Mouse (Mus musculus) heart, embryonic 11.5 days (tissue): ENCODE measurements around the gene Ranbp6. TPM values are rescaled to one million over a fixed set of nuclear protein-coding genes. Genes with fewer than 3 reads are reported as not detected.
A peak's percentile ranks its signal among the peaks of the same experiment; 100 is the strongest.

Experiments
- ATAC-seq: fragments of 200-750 bp; cut with Nextera tagmentation; replicated peaks from 2 replicates; pipeline ENCODE4 v1.8.0; 2017; ENCODE audit warnings: moderate library complexity; ENCODE audit not compliant: insufficient number of reproducible peaks, low FRiP score, low TSS enrichment
- H3K27ac ChIP-seq: fragments of 300-500 bp; sonication (generic); 2 replicates; pipeline ENCODE4 v1.5.1; 2014; ENCODE audit warnings: mild to moderate bottlenecking, low read depth, low read length
- H3K27me3 ChIP-seq: fragments of 300-500 bp; sonication (generic); 2 replicates; pipeline ENCODE4 v1.6.1; 2014; ENCODE audit warnings: mild to moderate bottlenecking, low read length, mixed read lengths; ENCODE audit not compliant: control insufficient read depth, insufficient read depth
- H3K36me3 ChIP-seq: fragments of 300-500 bp; sonication (generic); 2 replicates; pipeline ENCODE4 v1.6.1; 2014; ENCODE audit warnings: mild to moderate bottlenecking, low read length, moderate library complexity, mixed read lengths; ENCODE audit not compliant: control insufficient read depth, insufficient read depth
- H3K4me1 ChIP-seq: fragments of 300-500 bp; sonication (generic); 2 replicates; pipeline ENCODE4 v1.6.1; 2014; ENCODE audit warnings: low read length; ENCODE audit not compliant: control insufficient read depth, insufficient read depth
- H3K4me2 ChIP-seq: fragments of 300-500 bp; sonication (generic); 2 replicates; pipeline ENCODE4 v1.6.1; 2014; ENCODE audit warnings: mild to moderate bottlenecking, moderate library complexity
- H3K4me3 ChIP-seq: fragments of 300-500 bp; sonication (generic); 2 replicates; pipeline ENCODE4 v1.5.1; 2014; ENCODE audit warnings: low read depth, low read length
- H3K9ac ChIP-seq: fragments of 300-500 bp; sonication (generic); 2 replicates; pipeline ENCODE4 v1.6.1; 2014; ENCODE audit warnings: mild to moderate bottlenecking, low read depth, low read length, moderate library complexity
- H3K9me3 ChIP-seq: fragments of 300-500 bp; sonication (generic); replicated peaks from 2 replicates; pipeline ENCODE4 v1.6.1; 2016; ENCODE audit warnings: low read length; ENCODE audit not compliant: control insufficient read depth
- WGBS: fragments of 180-500 bp; shearing (Covaris S2); extraction: QIAGEN DNeasy Blood & Tissue Kit; methylation state at CpG from one replicate; pipeline ENCODE4 v1.1.7; 2014; ENCODE audit not compliant: insufficient replicate concordance; 5-methylcytosine and 5-hydroxymethylcytosine counted together
- polyA plus RNA-seq: library from polyadenylated mRNA; unstranded; fragments of >200 nt; fragmentation: Nextera tagmentation; extraction: Ambion mirVana; gene quantifications from 2 replicates; pipeline ENCODE4 v1.2.1, GENCODE M21; 2014

Gene Ranbp6
- polyA plus RNA-seq, 1 experiment from 2014 or later: 16.8 TPM

DNA sequence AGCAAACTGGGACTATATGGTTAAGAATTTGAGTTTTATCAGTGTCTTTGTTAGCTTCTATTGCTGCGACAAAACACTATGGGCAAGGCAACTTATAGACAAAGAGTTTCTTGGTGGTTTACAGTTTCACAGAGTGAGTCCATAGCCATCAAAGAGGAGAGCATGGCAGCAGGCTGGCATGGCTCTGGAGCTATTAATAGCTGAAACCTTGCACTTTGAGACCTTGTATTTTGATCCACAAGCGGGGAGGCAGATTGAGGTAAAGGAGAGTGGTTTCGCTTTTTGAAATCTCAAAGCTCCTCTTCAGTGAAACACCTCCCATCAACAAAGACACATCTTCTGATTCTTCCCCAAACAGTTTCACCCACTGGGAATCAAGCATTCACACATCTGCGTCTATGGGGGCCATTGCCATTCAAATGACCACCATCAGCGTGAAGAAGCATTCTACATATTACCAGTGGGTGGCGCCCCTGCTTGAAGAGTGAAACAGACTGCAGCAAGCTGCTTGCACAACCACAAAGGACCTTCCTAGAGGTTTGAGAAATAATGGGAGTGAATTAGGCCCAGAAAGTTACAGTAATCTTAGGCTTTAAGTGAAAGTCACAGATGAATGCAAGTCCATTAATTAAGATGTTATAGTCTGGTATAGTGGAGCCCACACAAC, 11.4 kb upstream of the Ranbp6 start:
- no peaks in the 10 kb centered on the region for H3K36me3 ChIP-seq
- no peaks in the 10 kb centered on the region; the same call in 1 of the 2 replicates for H3K27me3 ChIP-seq
- H3K4me2 ChIP-seq: no peak overlapping the region
- H3K9me3 ChIP-seq: no peaks in the 10 kb centered on the region
- no peaks in the 10 kb centered on the region for H3K4me1 ChIP-seq
- 48% methylated on average over 6 of the region's 6 CpGs for WGBS
- no peak overlapping the region for H3K9ac ChIP-seq
- H3K4me3 ChIP-seq: no peak overlapping the region
- ATAC-seq: no peak
- no peak overlapping the region for H3K27ac ChIP-seq

DNA sequence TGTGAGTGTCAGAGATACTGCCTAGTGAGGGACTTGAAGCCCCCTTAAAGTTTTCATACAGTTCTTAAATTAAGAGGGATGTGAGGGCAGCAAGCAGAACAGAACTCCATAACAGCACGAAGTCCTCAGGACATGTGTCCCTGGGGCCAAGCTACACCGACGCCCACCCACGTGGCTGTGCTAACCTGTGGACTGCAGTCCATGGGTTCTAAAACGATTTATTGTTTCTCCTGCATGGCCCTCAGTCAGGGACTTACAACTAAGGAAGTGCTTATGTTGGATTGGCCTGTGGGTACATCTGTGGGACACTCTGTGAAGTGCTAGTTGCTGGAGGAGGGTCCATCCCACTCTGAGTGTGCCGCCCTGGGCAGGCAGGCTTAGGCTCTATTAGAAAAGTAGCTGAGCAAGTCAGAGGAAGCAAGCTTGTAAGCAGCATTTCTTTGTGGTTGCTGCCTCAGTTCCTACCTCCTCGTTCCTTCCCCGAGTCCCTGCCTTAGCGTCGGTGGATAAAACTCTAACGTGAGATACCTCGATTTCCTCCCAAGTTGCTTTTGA, 10.8 kb upstream of the Ranbp6 start:
- Histone ChIP-seq H3K36me3 (no peaks in the 10 kb centered on the region), H3K4me1 (no peaks in the 10 kb centered on the region), H3K9me3 (no peaks in the 10 kb centered on the region), H3K9ac (no peak overlapping the region), H3K4me3 (no peak overlapping the region), H3K27ac (no peak overlapping the region), H3K4me2 (no peak overlapping the region), H3K27me3 (no peaks in the 10 kb centered on the region)
- no peak for ATAC-seq
- WGBS: 61% methylated on average over 12 of the region's 12 CpGs

DNA sequence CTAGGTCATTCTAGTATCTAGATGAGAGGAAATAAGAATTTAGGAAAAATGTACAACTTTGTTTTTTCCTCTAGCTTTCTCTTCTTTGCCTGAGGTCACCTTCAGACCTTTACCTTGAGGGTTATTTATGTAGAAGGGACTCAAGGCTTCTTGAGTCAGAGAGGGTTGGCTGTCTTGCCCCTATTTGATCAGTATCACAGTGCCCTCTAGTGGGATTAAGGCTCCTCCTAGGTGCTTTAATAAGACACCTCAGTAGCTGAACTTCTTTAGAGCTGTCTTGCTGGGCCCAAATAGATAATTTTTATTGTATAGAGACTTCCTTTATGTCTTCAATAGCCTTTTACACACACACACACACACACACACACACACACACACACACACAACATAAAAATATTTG, 8.2 kb upstream of the Ranbp6 start:
- Histone ChIP-seq H3K4me1 (no peaks in the 10 kb centered on the region), H3K9ac (no peak overlapping the region), H3K27me3 (no peaks in the 10 kb centered on the region), H3K4me2 (no peak overlapping the region), H3K4me3 (no peak overlapping the region), H3K27ac (no peak overlapping the region), H3K36me3 (no peaks in the 10 kb centered on the region), H3K9me3 (no peaks in the 10 kb centered on the region)
- ATAC-seq: no peak

DNA sequence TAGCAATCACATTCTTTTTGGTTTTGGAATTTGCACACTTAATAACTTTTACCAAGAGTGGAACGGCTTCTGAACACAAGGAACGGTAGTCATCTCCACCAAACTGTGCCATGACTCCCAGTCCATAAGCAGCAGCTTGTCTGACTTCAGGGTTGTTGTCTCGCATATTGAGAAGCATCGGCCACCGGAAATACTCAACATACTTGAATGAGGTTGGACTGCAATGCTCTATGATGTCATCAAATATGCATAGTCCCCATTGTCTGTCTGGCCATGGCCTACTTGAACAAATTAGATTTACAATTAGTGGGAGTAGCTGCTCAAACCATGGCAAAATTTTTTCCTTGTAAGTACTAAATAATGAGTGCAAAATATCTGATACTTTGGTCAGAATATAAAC, 2.8 kb downstream of the Ranbp6 start:
- no peaks in the 10 kb centered on the region for H3K27me3 ChIP-seq

DNA sequence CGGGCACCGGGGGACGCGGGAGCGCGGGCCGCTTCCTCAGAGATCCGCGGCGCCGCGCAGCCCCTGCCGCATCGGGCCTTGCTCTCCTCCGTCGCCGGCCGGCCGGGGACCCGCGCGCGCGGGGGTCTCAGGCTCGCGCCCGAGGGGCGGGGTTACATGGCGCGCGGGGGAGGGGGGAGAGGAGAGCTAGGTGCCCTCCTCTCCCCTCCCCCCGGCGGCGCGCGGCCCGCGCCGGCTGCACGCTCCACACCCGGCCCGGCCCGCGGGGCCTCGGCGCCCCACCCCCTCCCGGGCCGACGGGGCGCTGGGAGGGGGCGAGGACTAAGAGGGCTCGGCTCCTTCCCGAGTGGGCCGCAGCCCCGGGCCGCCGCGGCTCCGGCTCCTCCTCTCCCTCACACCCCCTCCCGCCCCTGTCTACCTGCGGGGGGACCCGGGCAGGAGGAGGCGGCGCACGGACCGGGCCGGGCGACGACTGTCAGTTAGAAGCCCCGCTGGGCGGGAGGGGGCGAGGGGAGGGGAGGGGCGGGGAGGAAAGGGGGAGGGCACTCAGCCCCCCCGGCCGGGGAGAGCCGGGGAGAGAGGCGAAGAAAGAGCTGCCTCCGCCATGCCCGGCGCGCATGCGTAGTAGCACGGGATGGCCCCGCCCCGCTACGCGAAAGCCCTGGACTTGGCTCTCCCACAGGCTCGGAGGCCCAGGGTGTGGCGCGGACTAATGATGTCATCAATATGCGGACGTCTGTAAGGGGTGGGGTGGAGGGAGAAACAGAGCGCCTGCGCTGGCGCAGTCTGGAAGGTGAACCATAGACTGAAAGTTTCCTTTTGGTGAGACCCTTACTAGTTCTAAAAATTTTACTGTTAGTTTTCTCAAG, 6.6 kb downstream of the Ranbp6 start, which contains the start of gene 9930021J03Rik:
9930021J03Rik (minus strand) TSS at position 73 of the 869 bp plus-strand sequence.
- Histone ChIP-seq H3K4me2 (peak within 1 kb of the TSS; percentile 75), H3K27me3 (no peaks in the 10 kb centered on the region), H3K4me3 (peak within 1 kb of the TSS; percentile 85), H3K9ac (peak within 1 kb of the TSS; percentile 93), H3K27ac (peak within 1 kb of the TSS; percentile 96), H3K9me3 (no peaks in the 10 kb centered on the region), H3K36me3 (peaks cover 9% of the 10 kb centered on the region), H3K4me1 (peaks cover 6% of the 10 kb centered on the region; the same call in 1 of the 2 replicates)
- peak; percentile 91 for ATAC-seq
- under 1% methylated on average over 53 of the region's 95 CpGs for WGBS

More for the DNA sequence above, 2.8 kb downstream of the Ranbp6 start:
- Histone ChIP-seq H3K27ac (no peak overlapping the region), H3K36me3 (peaks cover 14% of the 10 kb centered on the region), H3K4me1 (peaks cover 8% of the 10 kb centered on the region), H3K9ac (no peak overlapping the region), H3K9me3 (no peaks in the 10 kb centered on the region), H3K4me3 (no peak overlapping the region), H3K4me2 (no peak overlapping the region)
- no peak for ATAC-seq
- 90% methylated on average over 5 of the region's 5 CpGs for WGBS

DNA sequence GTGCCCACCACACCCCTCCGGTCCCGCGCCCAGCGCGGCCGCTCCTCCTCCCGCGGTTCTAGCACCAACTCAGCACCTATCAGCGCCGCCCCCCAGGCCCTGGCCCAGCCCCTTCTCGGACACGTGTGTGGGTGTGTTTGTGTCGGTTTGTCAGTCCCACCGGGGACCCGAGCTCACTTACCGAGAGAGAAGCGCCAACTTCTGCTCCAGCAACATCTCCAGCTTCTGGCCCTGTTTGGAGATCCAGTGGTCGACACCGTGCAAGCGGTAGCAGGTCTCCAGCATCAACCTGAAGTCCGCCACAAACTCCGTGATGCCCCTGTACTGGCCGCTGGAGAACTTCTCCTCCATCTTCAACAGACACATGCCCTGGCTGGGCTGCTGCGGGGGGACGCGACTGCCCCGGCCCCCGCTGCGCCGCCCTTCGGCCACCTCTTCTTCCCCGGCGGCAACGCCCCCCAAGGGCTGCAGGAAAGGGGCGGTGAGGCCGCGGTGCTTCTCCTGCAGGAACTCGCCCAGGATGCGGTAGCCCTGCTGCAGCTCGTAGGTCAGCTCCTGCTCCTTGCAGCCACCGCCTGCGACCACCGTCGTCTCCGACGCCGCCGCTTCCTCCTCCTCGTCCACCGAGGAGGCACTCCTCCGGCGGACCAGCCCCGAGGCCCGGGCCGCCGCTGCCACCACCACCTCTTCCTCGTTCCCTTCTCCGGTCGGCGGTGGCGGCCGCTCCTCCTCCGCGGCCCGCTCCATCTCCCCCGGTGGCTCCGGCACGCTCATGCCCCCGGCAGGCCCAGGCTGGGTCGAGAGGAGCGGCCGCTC, 7.5 kb downstream of the Ranbp6 start:
- Histone ChIP-seq H3K4me1 (peaks cover 6% of the 10 kb centered on the region; the same call in 1 of the 2 replicates), H3K27ac (peak overlapping the region; percentile 96), H3K4me2 (peak overlapping the region; percentile 75), H3K9me3 (no peaks in the 10 kb centered on the region), H3K9ac (peak overlapping the region; percentile 93), H3K4me3 (peak overlapping the region; percentile 85), H3K27me3 (no peaks in the 10 kb centered on the region), H3K36me3 (peaks cover 3% of the 10 kb centered on the region; the same call in 1 of the 2 replicates)
- under 1% methylated on average over 72 of the region's 72 CpGs for WGBS
- ATAC-seq: peak; percentile 78

DNA sequence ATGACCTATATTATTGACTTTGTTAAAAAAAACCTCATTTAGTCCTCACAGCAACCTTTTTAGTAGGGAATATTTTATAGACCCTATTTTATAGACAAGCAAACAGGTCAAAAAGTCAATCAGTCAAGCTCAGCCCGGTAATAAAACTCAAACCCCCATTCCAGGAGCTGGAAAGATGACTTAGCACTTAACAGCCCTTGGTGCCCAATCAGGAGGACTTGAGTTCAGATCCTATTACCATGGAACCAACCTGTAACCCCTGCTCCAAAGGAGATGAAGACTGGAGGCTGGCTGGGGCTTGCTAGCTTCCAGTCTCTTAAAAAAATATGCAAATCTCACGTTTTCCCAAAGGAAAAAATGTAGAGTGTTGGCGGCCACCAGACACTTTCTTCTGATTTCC, 8.8 kb downstream of the Ranbp6 start:
- Histone ChIP-seq H3K9me3 (no peaks in the 10 kb centered on the region), H3K36me3 (no peaks in the 10 kb centered on the region), H3K27ac (no peak overlapping the region), H3K9ac (no peak overlapping the region), H3K4me1 (peaks cover 6% of the 10 kb centered on the region; the same call in 1 of the 2 replicates), H3K27me3 (no peaks in the 10 kb centered on the region), H3K4me2 (peak overlapping the region; percentile 75), H3K4me3 (peak overlapping the region; percentile 15; the same call in 1 of the 2 replicates)
- no peak for ATAC-seq
- 51% methylated on average over 3 of the region's 3 CpGs for WGBS

DNA sequence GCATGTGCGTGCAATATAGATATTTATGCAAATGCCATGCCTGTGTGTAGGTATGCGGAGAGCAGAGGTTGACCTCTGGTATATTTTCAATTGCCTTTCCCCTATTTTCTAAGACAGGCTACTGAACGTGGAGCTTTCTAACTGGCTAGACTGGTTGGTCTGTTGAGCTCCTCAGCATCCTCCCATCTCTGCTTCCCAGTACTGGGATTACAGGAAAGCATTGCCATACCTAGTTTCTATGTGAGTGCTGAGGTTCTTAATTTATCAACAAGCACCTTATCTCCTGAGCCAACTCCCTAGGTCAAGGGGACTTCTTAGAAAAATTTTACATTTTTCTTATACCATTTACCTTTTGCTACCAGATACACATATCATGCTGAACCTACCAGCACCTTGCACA, 15.4 kb downstream of the Ranbp6 start:
- WGBS: 85% methylated on average over 3 of the region's 3 CpGs
- Histone ChIP-seq H3K27me3 (no peaks in the 10 kb centered on the region), H3K27ac (no peak overlapping the region), H3K4me1 (no peaks in the 10 kb centered on the region), H3K36me3 (no peaks in the 10 kb centered on the region), H3K4me2 (no peak overlapping the region), H3K4me3 (no peak overlapping the region), H3K9me3 (no peaks in the 10 kb centered on the region), H3K9ac (no peak overlapping the region)
- ATAC-seq: no peak
